Mouse (Mus musculus) embryonic facial prominence, embryonic 11.5 days (tissue): ENCODE data around the gene Slc6a18. TPM values are rescaled to one million over a fixed set of nuclear protein-coding genes. Genes with fewer than 3 reads are reported as not detected.

Source experiments
- ATAC-seq: fragments of 200-750 bp; cut with Nextera tagmentation; replicated peaks from 2 replicates; pipeline ENCODE4 v1.8.0; 2017; ENCODE audit warnings: low read depth; ENCODE audit not compliant: insufficient number of reproducible peaks, low FRiP score, low TSS enrichment
- DNase-seq: peaks from one replicate; pipeline ENCODE4 v3.0.0-alpha.2; 2015; ENCODE audit warnings: low spot score
- H3K27ac ChIP-seq: fragments of 300-500 bp; sonication (generic); replicated peaks from 2 replicates; pipeline ENCODE4 v1.5.1; 2014; ENCODE audit warnings: mild to moderate bottlenecking, low read depth, low read length, control low read depth
- H3K27me3 ChIP-seq: fragments of 300-500 bp; sonication (generic); 2 replicates; pipeline ENCODE4 v1.6.1; 2014; ENCODE audit warnings: mild to moderate bottlenecking, low read length, moderate library complexity, mixed read lengths; ENCODE audit not compliant: control insufficient read depth, insufficient read depth
- H3K36me3 ChIP-seq: fragments of 300-500 bp; sonication (generic); replicated peaks from 2 replicates; pipeline ENCODE4 v1.6.1; 2014; ENCODE audit warnings: low read depth, mild to moderate bottlenecking, low read length, moderate library complexity, mixed read lengths; ENCODE audit not compliant: control insufficient read depth, insufficient read depth
- H3K4me1 ChIP-seq: fragments of 300-500 bp; sonication (generic); 2 replicates; pipeline ENCODE4 v1.6.1; 2014; ENCODE audit warnings: low read length, mixed read lengths; ENCODE audit not compliant: control insufficient read depth, insufficient read depth
- H3K4me2 ChIP-seq: fragments of 300-500 bp; sonication (generic); 2 replicates; pipeline ENCODE4 v1.6.1; 2014; ENCODE audit warnings: low read depth, mild to moderate bottlenecking, control low read depth, low read length, moderate library complexity
- H3K4me3 ChIP-seq: fragments of 300-500 bp; sonication (generic); 2 replicates; pipeline ENCODE4 v1.5.1; 2014; ENCODE audit warnings: low read depth, low read length, control low read depth
- H3K9ac ChIP-seq: fragments of 300-500 bp; sonication (generic); replicated peaks from 2 replicates; pipeline ENCODE4 v1.6.1; 2014; ENCODE audit warnings: mild to moderate bottlenecking, control low read depth, low read length
- H3K9me3 ChIP-seq: fragments of 300-500 bp; sonication (generic); replicated peaks from 2 replicates; pipeline ENCODE4 v1.6.1; 2016; ENCODE audit warnings: mild to moderate bottlenecking, low read length, inconsistent platforms, mixed read lengths; ENCODE audit not compliant: control insufficient read depth
- WGBS: fragments of 180-500 bp; shearing (Covaris S2); extraction: QIAGEN DNeasy Blood & Tissue Kit; methylation state at CpG from one replicate; pipeline ENCODE4 v1.1.7; 2014; 5-methylcytosine and 5-hydroxymethylcytosine counted together
- polyA plus RNA-seq: library from polyadenylated mRNA; unstranded; fragments of >200 nt; fragmentation: Nextera tagmentation; extraction: Ambion mirVana; gene quantifications from 2 replicates; pipeline ENCODE4 v1.2.1, GENCODE M21; 2014

Gene Slc6a18
- polyA plus RNA-seq, 1 experiment from 2014 or later = not detected

GRCm38 (mm10) chr13:73684412-73684811, 6.6 kb upstream of the Slc6a18 start:
- Histone ChIP-seq H3K27me3 (no peaks in the 10 kb centered on the region), H3K4me1 (no peaks in the 10 kb centered on the region), H3K27ac (no peak overlapping the region), H3K9me3 (no peaks in the 10 kb centered on the region), H3K4me3 (no peak overlapping the region), H3K4me2 (no peak overlapping the region), H3K36me3 (no peaks in the 10 kb centered on the region), H3K9ac (no peak overlapping the region)
- ATAC-seq (no peak), DNase-seq (no peak)
- 88% methylated on average over 1 of the region's 1 CpGs for WGBS

GRCm38 (mm10) chr13:73683682-73684081, 5.9 kb upstream of the Slc6a18 start:
- WGBS = 91% methylated on average over 11 of the region's 11 CpGs
- Histone ChIP-seq H3K4me1 (no peaks in the 10 kb centered on the region), H3K9me3 (no peaks in the 10 kb centered on the region), H3K4me2 (no peak overlapping the region), H3K4me3 (no peak overlapping the region), H3K27ac (no peak overlapping the region), H3K27me3 (no peaks in the 10 kb centered on the region), H3K9ac (no peak overlapping the region), H3K36me3 (no peaks in the 10 kb centered on the region)
- DNase-seq (no peak), ATAC-seq (no peak)

- no peak overlapping the region for H3K4me2 ChIP-seq
- 91% methylated on average over 2 of the region's 2 CpGs for WGBS
Measured at GRCm38 (mm10) chr13:73682226-73682625, 4.4 kb upstream of the Slc6a18 start.

GRCm38 (mm10) chr13:73680394-73680793, 2.6 kb upstream of the Slc6a18 start:
- Histone ChIP-seq H3K4me2 (no peak overlapping the region), H3K27me3 (no peaks in the 10 kb centered on the region), H3K4me1 (no peaks in the 10 kb centered on the region), H3K9me3 (no peaks in the 10 kb centered on the region), H3K9ac (no peak overlapping the region), H3K4me3 (no peak overlapping the region), H3K27ac (no peak overlapping the region), H3K36me3 (no peaks in the 10 kb centered on the region)
- no peak for ATAC-seq
- 45% methylated on average over 1 of the region's 1 CpGs for WGBS
- no peak for DNase-seq

More at GRCm38 (mm10) chr13:73682226-73682625, 4.4 kb upstream of the Slc6a18 start:
- DNase-seq (no peak), ATAC-seq (no peak)
- Histone ChIP-seq H3K27me3 (no peaks in the 10 kb centered on the region), H3K27ac (no peak overlapping the region), H3K9ac (no peak overlapping the region), H3K4me3 (no peak overlapping the region), H3K9me3 (no peaks in the 10 kb centered on the region), H3K4me1 (no peaks in the 10 kb centered on the region), H3K36me3 (no peaks in the 10 kb centered on the region)

GRCm38 (mm10) chr13:73679311-73679710, 1.5 kb upstream of the Slc6a18 start:
- Histone ChIP-seq H3K9ac (no peak overlapping the region), H3K4me1 (no peaks in the 10 kb centered on the region), H3K27ac (no peak overlapping the region), H3K36me3 (no peaks in the 10 kb centered on the region), H3K4me2 (no peak overlapping the region), H3K4me3 (no peak overlapping the region), H3K9me3 (no peaks in the 10 kb centered on the region), H3K27me3 (no peaks in the 10 kb centered on the region)
- no peak for ATAC-seq
- DNase-seq = no peak
- 73% methylated on average over 2 of the region's 2 CpGs for WGBS

GRCm38 (mm10) chr13:73675161-73675560, 2.7 kb downstream of the Slc6a18 start:
- 89% methylated on average over 7 of the region's 7 CpGs for WGBS
- H3K27me3 ChIP-seq = no peaks in the 10 kb centered on the region

GRCm38 (mm10) chr13:73660163-73660695, 17.6 kb downstream of the Slc6a18 start:
- no peak overlapping the region for H3K27ac ChIP-seq
- no peak overlapping the region for H3K4me2 ChIP-seq
- no peak overlapping the region for H3K4me3 ChIP-seq
- no peaks in the 10 kb centered on the region for H3K27me3 ChIP-seq
- 73% methylated on average over 2 of the region's 2 CpGs for WGBS
- no peak overlapping the region for H3K9ac ChIP-seq
- H3K36me3 ChIP-seq = no peaks in the 10 kb centered on the region
- DNase-seq (no peak), ATAC-seq (no peak)
- H3K4me1 ChIP-seq = no peaks in the 10 kb centered on the region
- no peaks in the 10 kb centered on the region for H3K9me3 ChIP-seq

More at GRCm38 (mm10) chr13:73675161-73675560, 2.7 kb downstream of the Slc6a18 start:
- H3K4me3 ChIP-seq = no peak overlapping the region
- H3K4me1 ChIP-seq = no peaks in the 10 kb centered on the region
- no peak overlapping the region for H3K4me2 ChIP-seq
- no peaks in the 10 kb centered on the region for H3K9me3 ChIP-seq
- no peaks in the 10 kb centered on the region for H3K36me3 ChIP-seq
- DNase-seq = no peak
- no peak for ATAC-seq
- no peak overlapping the region for H3K9ac ChIP-seq
- H3K27ac ChIP-seq = no peak overlapping the region

- Histone ChIP-seq H3K27me3 (no peaks in the 10 kb centered on the region), H3K27ac (no peak overlapping the region), H3K9me3 (no peaks in the 10 kb centered on the region), H3K9ac (no peak overlapping the region), H3K4me2 (no peak overlapping the region), H3K4me1 (no peaks in the 10 kb centered on the region), H3K36me3 (no peaks in the 10 kb centered on the region), H3K4me3 (no peak overlapping the region)
- ATAC-seq (no peak), DNase-seq (peak; percentile 20)
- WGBS = 53% methylated on average over 2 of the region's 2 CpGs
Measured at GRCm38 (mm10) chr13:73658953-73659352, 18.9 kb downstream of the Slc6a18 start.
